Mouse (Mus musculus) kidney, postnatal 0 days (tissue): Measurements from ENCODE around the gene Pla2g15. TPM values are rescaled to one million over a fixed set of nuclear protein-coding genes. Genes with fewer than 3 reads are reported as not detected.

Experiments
- ATAC-seq: fragments of 200-750 bp; cut with Nextera tagmentation; replicated peaks from 2 replicates; pipeline ENCODE4 v1.8.0; 2017; ENCODE audit warnings: low read depth, moderate number of reproducible peaks, moderate TSS enrichment, moderate library complexity; ENCODE audit not compliant: low FRiP score
- DNase-seq: peaks from one replicate; pipeline ENCODE4 v3.0.0-alpha.2; 2016; ENCODE audit warnings: low spot score
- H3K27ac ChIP-seq: fragments of 300-500 bp; sonication (generic); 2 replicates; pipeline ENCODE4 v1.5.1; 2014; ENCODE audit warnings: mild to moderate bottlenecking
- H3K27me3 ChIP-seq: fragments of 300-500 bp; sonication (generic); 2 replicates; pipeline ENCODE4 v1.6.1; 2014; ENCODE audit warnings: low read length, mixed read lengths; ENCODE audit not compliant: insufficient read depth
- H3K36me3 ChIP-seq: fragments of 300-500 bp; sonication (generic); 2 replicates; pipeline ENCODE4 v1.6.1; 2014; ENCODE audit warnings: low read length, mixed read lengths; ENCODE audit not compliant: insufficient read depth
- H3K4me1 ChIP-seq: fragments of 300-500 bp; sonication (generic); replicated peaks from 2 replicates; pipeline ENCODE4 v1.6.1; 2014; ENCODE audit warnings: antibody characterized with exemption, low read length, mixed read lengths; ENCODE audit not compliant: insufficient read depth
- H3K4me2 ChIP-seq: fragments of 300-500 bp; sonication (generic); 2 replicates; pipeline ENCODE4 v1.6.1; 2014; ENCODE audit warnings: mild to moderate bottlenecking, low read length, moderate library complexity, mixed read lengths
- H3K4me3 ChIP-seq: fragments of 300-500 bp; sonication (generic); replicated peaks from 2 replicates; pipeline ENCODE4 v1.5.1; 2014; ENCODE audit warnings: low read depth, low read length
- H3K9ac ChIP-seq: fragments of 300-500 bp; sonication (generic); 2 replicates; pipeline ENCODE4 v1.6.1; 2014; ENCODE audit warnings: low read depth, low read length
- H3K9me3 ChIP-seq: fragments of 300-500 bp; sonication (generic); replicated peaks from 2 replicates; pipeline ENCODE4 v1.6.1; 2016; ENCODE audit warnings: low read length, inconsistent platforms, mixed read lengths
- CTCF ChIP-seq: IDR thresholded peaks from 2 replicates; pipeline ENCODE4 v1.5.1; 2016; ENCODE audit warnings: antibody characterized with exemption, low read depth, mild to moderate bottlenecking, moderate library complexity
- WGBS: fragments of 180-500 bp; shearing (Covaris S2); extraction: QIAGEN DNeasy Blood & Tissue Kit; methylation state at CpG from one replicate; pipeline ENCODE4 v1.1.7; 2014; 5-methylcytosine and 5-hydroxymethylcytosine counted together
- polyA plus RNA-seq: library from polyadenylated mRNA; unstranded; fragments of >200 nt; fragmentation: Nextera tagmentation; extraction: Ambion mirVana; gene quantifications from 2 replicates; pipeline ENCODE4 v1.2.1, GENCODE M21; 2015

The Pla2g15 gene
- polyA plus RNA-seq, 1 experiment from 2014 or later, result 8.1 TPM

GRCm38 (mm10) chr8:106210821-106211345 lies 60.7 kb downstream of the Pla2g15 start, which contains the start of the genes Slc7a6os and Prmt7:
TSS of gene Slc7a6os (minus strand) at chr8:106210935.
TSS of gene Prmt7 (plus strand) at chr8:106210936.
- peak within 1 kb of the TSS; percentile 74 for H3K4me2 ChIP-seq
- H3K4me1 ChIP-seq, result peaks cover 11% of the 10 kb centered on the region; the same call in 1 of the 2 replicates
- WGBS, result under 1% methylated on average over 51 of the region's 52 CpGs
- no peaks in the 10 kb centered on the region for H3K9me3 ChIP-seq
- H3K36me3 ChIP-seq, result peaks cover 18% of the 10 kb centered on the region
- peak within 1 kb of the TSS; percentile 96 for H3K27ac ChIP-seq
- peak within 1 kb of the TSS; percentile 84 for H3K4me3 ChIP-seq
- TF ChIP-seq CTCF, result no peak
- DNase-seq (peak; percentile 98), ATAC-seq (peak; percentile 96)
- no peaks in the 10 kb centered on the region for H3K27me3 ChIP-seq
- peak within 1 kb of the TSS; percentile 90 for H3K9ac ChIP-seq

GRCm38 (mm10) chr8:106211421-106211820 lies 61.2 kb downstream of the Pla2g15 start:
- ATAC-seq, result no peak
- H3K4me2 ChIP-seq, result peak overlapping the region; percentile 74
- H3K27ac ChIP-seq, result peak overlapping the region; percentile 96
- no peaks in the 10 kb centered on the region for H3K9me3 ChIP-seq
- H3K27me3 ChIP-seq, result no peaks in the 10 kb centered on the region
- peaks cover 11% of the 10 kb centered on the region; the same call in 1 of the 2 replicates for H3K4me1 ChIP-seq
- WGBS, result 3% methylated on average over 13 of the region's 13 CpGs
- no peak for DNase-seq
- peak overlapping the region; percentile 84 for H3K4me3 ChIP-seq
- H3K9ac ChIP-seq, result peak overlapping the region; percentile 90
- H3K36me3 ChIP-seq, result peaks cover 21% of the 10 kb centered on the region
- TF ChIP-seq CTCF, result no peak

GRCm38 (mm10) chr8:106213959-106214358 lies 63.8 kb downstream of the Pla2g15 start:
- peaks cover 11% of the 10 kb centered on the region; the same call in 1 of the 2 replicates for H3K4me1 ChIP-seq
- H3K4me2 ChIP-seq, result no peak overlapping the region
- ATAC-seq (no peak), DNase-seq (no peak)
- peaks cover 31% of the 10 kb centered on the region for H3K36me3 ChIP-seq
- no peaks in the 10 kb centered on the region for H3K9me3 ChIP-seq
- WGBS, result 90% methylated on average over 3 of the region's 3 CpGs
- no peak for TF ChIP-seq CTCF
- no peak overlapping the region for H3K9ac ChIP-seq
- no peak overlapping the region for H3K4me3 ChIP-seq
- no peaks in the 10 kb centered on the region for H3K27me3 ChIP-seq
- no peak overlapping the region for H3K27ac ChIP-seq

Other genes with a start within 250 kb of the Pla2g15 start
- gene Pskh1, start 250.0 kb upstream of the Pla2g15 start, polyA plus RNA-seq, result 30.6 and 33.7 TPM in 2 replicates
- 0.67 and 0.77 TPM in 2 replicates for gene Ctrl, start 216.5 kb upstream of the Pla2g15 start, polyA plus RNA-seq
- 59.7 and 63.1 TPM in 2 replicates for gene Psmb10, start 212.0 kb upstream of the Pla2g15 start, polyA plus RNA-seq
- gene Lcat, start 207.0 kb upstream of the Pla2g15 start, polyA plus RNA-seq, result 0.45 and 0.50 TPM in 2 replicates
- 19.8 and 23.7 TPM in 2 replicates for gene Slc12a4, start 184.3 kb upstream of the Pla2g15 start, polyA plus RNA-seq
- gene Dpep3, start 171.0 kb upstream of the Pla2g15 start, polyA plus RNA-seq, result not detected in 2 replicates
- 11.7 and 15.5 TPM in 2 replicates for gene Dus2, start 159.1 kb upstream of the Pla2g15 start, polyA plus RNA-seq
- gene Dpep2nb, start 144.4 kb upstream of the Pla2g15 start, polyA plus RNA-seq, result not detected in 2 replicates
- 16.1 and 16.9 TPM in 2 replicates for gene Ddx28, start 138.5 kb upstream of the Pla2g15 start, polyA plus RNA-seq
- gene Nfatc3, start 91.6 kb upstream of the Pla2g15 start, polyA plus RNA-seq, result 3.8 and 3.9 TPM in 2 replicates
- 21.0 and 21.2 TPM in 2 replicates for gene Esrp2, start 13.4 kb upstream of the Pla2g15 start, polyA plus RNA-seq
- gene Slc7a6, start 18.5 kb downstream of the Pla2g15 start, polyA plus RNA-seq, result 61.0 and 61.6 TPM in 2 replicates
- gene Slc7a6os, start 60.5 kb downstream of the Pla2g15 start, polyA plus RNA-seq, result 27.4 and 27.6 TPM in 2 replicates
- gene Prmt7, start 60.5 kb downstream of the Pla2g15 start, polyA plus RNA-seq, result 30.1 and 33.1 TPM in 2 replicates
- 0.27 and 0.42 TPM in 2 replicates for gene Smpd3, start 187.6 kb downstream of the Pla2g15 start, polyA plus RNA-seq